Mouse (Mus musculus) urinary bladder, postnatal 14 days (tissue): ENCODE data around the gene Fam228a.
"Not testable (repeated sequence)": the region's sequence is repeated elsewhere in the genome, so short reads cannot be mapped to it uniquely, and the experiment has no call there.

Experiments
- DNase-seq: peaks from one replicate; pipeline ENCODE4 v3.0.0; 2021; ENCODE audit warnings: low spot score

Gene Fam228a

GRCm38 (mm10) chr12:4717417-4717816 lies 20.8 kb downstream of the Fam228a start:
- DNase-seq, result no peak

GRCm38 (mm10) chr12:4715606-4716005 lies 22.6 kb downstream of the Fam228a start:
- no peak for DNase-seq

- DNase-seq, result no peak
Observed at GRCm38 (mm10) chr12:4713361-4713760, 24.9 kb downstream of the Fam228a start.

- no peak for DNase-seq
Observed at GRCm38 (mm10) chr12:4709926-4710325, 28.3 kb downstream of the Fam228a start.

GRCm38 (mm10) chr12:4708881-4709604 lies 29.2 kb downstream of the Fam228a start:
- DNase-seq, result no peak

GRCm38 (mm10) chr12:4708296-4708695 lies 29.9 kb downstream of the Fam228a start:
- DNase-seq, result no peak

- no peak for DNase-seq
Observed at GRCm38 (mm10) chr12:4707488-4708017, 30.7 kb downstream of the Fam228a start.

GRCm38 (mm10) chr12:4706901-4707300 lies 31.3 kb downstream of the Fam228a start:
- DNase-seq, result no peak

- no peak for DNase-seq
Observed at GRCm38 (mm10) chr12:4706175-4706574, 32.1 kb downstream of the Fam228a start.

- DNase-seq, result not testable (repeated sequence)
Observed at GRCm38 (mm10) chr12:4705626-4706025, 32.6 kb downstream of the Fam228a start.

GRCm38 (mm10) chr12:4694534-4694933 lies 43.7 kb downstream of the Fam228a start:
- no peak for DNase-seq

GRCm38 (mm10) chr12:4691193-4691592 lies 47.0 kb downstream of the Fam228a start:
- no peak for DNase-seq

- no peak for DNase-seq
Observed at GRCm38 (mm10) chr12:4689341-4689740, 48.9 kb downstream of the Fam228a start.

GRCm38 (mm10) chr12:4688386-4688785 lies 49.8 kb downstream of the Fam228a start:
- no peak for DNase-seq

GRCm38 (mm10) chr12:4685441-4685840 lies 52.8 kb downstream of the Fam228a start:
- DNase-seq, result no peak

- no peak for DNase-seq
Observed at GRCm38 (mm10) chr12:4679971-4680370, 58.3 kb downstream of the Fam228a start.

GRCm38 (mm10) chr12:4676336-4676735 lies 61.9 kb downstream of the Fam228a start:
- DNase-seq, result no peak

- no peak for DNase-seq
Observed at GRCm38 (mm10) chr12:4665675-4666037, 72.6 kb downstream of the Fam228a start.

- no peak for DNase-seq
Observed at GRCm38 (mm10) chr12:4664929-4665674, 73.1 kb downstream of the Fam228a start.
